Mouse (Mus musculus): Measurements from ENCODE around the gene Sprr1a.
A peak's percentile ranks its signal among the peaks of the same experiment; 100 is the strongest.
"Not testable (repeated sequence)": the region's sequence is repeated elsewhere in the genome, so short reads cannot be mapped to it uniquely, and the experiment has no call there.

Sprr1a gene

DNA sequence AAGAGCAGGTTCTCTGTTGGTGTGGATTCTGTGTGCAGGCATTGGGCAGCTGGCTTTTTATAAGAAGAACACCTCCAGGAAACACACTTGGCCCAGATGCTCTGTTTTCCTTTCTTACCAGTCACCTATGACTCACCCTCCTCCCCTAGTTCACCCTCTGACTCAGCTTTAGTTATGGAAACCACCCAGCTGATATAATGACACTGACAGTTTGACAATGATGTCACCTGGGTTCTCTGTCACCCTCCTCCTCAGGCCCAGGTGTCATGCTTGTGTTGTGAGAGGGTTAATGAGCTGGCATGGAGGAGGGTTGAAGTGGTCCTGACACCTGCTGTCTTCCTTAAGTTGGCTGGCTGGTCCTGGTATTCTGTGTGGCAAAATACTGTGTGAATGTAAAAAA lies at the start of gene Sprr1a:
TSS of gene Sprr1a (minus strand) at position 33 of the 400 bp plus-strand sequence.
- no peak for DNase-seq (ENCODE audit: low spot score)

DNA sequence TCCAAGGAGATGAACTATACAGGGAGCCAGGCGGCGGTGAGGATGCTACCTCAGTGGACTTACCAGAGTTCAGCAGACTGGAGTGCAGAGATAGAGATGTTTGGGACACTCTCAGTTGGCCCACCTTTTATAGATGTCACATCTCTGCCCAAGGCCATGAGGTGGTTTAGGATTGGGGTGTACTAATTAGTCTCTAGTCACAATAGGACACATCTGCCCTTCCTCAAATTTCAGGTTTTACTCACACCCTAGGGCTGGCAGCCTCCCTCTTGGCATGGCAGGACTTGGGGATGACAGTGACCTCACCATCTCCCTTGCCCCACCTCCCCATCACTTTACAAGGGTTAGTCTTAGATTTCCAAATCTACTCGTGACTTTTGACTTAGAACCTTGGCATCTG lies 48.7 kb upstream of the Sprr1a start, which contains the start of gene 2310046K23Rik:
TSS of gene 2310046K23Rik (minus strand) at position 101 of the 400 bp plus-strand sequence.
- DNase-seq (ENCODE audit: low spot score) = no peak

DNA sequence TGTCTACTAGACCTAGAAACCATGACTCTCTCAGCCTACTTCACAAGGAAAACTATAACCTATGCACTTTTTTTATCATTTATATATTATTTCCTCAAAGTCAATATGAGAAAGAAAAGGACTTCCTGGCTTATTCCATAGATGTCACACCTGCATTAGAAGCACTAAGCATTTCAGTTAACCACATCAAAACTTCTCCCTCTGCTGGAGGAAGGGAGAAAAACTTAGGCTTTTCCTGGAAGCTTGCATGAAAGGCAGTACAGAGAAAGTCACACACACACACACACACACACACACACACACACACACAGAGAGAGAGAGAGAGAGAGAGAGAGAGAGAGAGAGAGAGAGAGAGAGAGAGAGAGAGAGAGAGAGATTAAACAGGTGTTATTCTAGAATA lies 26.6 kb upstream of the Sprr1a start:
- DNase-seq (ENCODE audit: low spot score) = peak; percentile 6

DNA sequence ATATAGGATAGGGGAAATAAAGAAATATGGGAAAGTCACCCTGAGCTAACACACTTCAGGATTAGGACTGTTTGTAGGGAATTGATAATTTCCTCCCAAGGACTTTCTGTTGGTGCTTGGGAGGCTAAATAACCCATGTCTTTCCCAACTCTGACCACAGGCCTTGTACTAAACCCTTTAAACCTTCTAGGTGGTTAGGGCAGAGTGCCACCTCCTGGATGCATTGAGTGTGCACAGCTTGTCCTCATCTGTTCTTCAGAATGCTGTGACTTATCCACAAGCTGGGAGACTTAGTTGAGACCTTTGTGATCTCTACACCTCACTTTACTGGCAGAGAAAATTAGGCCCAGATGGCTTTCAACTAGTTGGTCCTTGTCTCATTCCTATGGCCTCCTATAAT lies 25.1 kb upstream of the Sprr1a start:
- peak; percentile 11 for DNase-seq (ENCODE audit: low spot score)

DNA sequence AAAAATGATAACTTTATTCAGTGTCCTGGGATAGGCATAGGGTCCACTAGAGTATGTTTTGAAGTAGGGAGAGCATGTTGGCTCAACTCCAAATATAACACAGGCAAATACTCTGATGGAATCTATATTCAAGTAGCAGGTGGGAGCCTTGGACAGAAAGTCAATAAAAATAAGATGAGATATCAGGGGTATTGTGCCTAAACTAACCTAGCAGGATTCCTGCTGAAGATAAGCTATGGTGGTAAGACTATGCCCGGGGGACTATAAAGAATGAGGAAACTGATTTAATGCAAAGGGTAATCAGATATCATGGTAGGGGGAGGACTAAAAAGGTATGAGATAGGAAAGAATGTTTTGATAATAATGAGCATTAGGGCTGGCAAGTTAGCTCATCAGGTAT lies 22.5 kb upstream of the Sprr1a start:
- no peak for DNase-seq (ENCODE audit: low spot score)

DNA sequence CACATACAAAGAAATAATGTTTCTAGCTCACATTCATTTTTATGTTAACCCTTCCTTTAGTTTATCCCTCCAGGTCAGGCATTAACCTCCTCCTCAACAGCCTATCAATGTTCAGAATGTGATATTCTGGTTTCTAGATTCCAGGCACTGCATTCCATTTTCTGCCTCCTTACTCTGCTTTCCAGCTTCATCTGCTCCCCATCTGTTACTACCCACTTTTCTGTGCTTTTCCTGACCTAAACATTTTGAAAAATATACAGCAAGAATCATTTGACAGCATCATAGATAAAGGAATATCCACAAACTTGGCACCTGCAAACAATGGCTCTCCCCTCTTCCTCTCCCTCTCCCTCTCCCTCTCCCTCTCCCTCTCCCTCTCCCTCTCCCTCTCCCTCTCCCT lies 17.8 kb upstream of the Sprr1a start:
- no peak for DNase-seq (ENCODE audit: low spot score)

DNA sequence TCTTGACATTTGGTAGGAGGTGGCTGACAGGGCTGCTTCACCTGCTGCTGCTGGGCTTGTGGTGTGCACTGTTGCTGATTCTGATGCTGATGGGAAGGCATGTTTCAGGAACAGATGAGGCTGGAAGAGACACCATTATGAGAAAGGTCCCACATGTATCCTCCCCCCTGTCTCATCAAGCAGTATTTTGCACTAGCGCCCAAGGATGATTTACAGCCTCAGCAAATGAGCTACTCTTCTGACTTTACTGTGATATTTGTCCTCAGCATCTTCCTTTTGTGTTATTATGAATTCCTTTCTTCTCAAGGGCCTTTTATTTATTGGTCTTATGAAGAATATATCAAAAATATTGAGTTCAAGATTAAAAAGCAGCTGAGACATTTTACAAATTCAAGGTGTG lies 14.7 kb upstream of the Sprr1a start, which contains the start of gene Sprr4:
TSS of gene Sprr4 (minus strand) at position 101 of the 400 bp plus-strand sequence.
- DNase-seq (ENCODE audit: low spot score) = no peak

DNA sequence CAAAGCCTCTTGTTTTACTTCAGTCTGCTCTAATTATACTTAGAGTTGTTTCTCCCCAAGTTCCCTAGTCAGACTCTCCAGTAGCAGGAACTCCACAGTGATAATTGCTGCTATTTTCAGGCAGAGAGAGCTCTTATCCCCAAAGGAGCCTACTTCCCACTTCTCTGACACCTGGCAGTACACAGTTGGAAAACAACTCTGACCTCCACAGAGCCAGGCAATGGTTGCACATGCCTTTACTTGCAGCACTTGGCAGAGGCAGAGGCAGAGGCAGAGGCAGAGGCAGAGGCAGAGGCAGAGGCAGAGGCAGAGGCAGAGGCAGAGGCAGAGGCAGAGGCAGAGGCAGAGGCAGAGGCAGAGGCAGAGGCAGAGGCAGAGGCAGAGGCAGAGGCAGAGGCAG lies 4.6 kb upstream of the Sprr1a start:
- not testable (repeated sequence) for DNase-seq (ENCODE audit: low spot score)

DNA sequence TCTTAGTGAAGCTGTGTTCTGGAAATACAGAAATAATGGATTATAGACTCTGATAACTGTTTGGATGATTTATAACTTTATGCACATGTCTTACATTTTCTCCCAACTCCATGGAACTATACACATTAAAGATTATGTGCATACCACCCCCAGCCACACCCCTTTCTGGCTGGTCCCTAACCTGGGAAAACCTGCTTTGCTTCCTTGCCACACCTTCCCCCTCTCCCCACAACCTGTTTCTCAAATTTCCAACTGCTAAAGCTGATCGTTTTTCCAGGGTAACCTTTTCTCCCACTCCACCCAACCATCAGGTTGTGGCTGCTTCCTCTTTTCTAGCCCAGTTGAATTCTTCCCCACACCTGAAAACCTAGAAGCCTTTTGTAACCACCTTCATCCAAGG lies 612 bp upstream of the Sprr1a start:
- DNase-seq (ENCODE audit: low spot score) = no peak

DNA sequence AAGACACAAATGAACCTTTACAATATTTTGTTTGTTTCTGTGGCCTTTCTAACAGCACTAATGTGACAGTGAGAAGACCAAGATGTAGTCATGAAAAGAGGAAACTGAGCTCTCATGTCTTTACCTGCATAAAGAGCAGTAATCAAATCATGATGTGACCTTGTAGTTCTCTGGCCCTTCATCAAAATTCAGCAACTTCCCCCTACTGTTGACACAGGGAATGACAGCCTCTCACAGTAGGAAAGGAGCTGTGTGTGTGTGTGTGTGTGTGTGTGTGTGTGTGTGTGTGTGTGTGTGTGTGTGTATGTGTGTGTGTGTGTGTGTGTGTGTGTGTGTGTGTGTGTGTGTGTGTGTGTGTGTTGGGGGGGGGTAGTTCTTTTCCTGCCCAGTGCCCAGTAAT lies 4.4 kb downstream of the Sprr1a start:
- not testable (repeated sequence) for DNase-seq (ENCODE audit: low spot score)

DNA sequence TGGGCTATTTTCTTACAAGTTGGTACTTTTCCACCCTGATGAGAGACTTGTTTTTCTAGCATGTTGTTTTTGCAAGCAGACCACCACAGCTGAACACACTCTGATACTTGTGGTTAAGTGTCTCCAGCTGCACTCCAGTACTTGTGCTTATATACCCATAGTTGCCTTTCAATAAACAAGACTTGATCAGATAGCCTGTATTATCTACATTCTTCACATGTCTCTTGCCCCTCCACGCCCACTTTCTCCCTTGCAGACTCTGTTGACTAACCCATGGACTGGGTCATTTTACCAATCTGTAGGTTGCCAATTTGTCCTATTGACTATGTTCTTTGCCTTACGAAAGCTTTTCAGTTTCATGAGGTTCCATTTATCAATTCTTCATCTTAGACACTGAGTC lies 15.6 kb downstream of the Sprr1a start:
- no peak for DNase-seq (ENCODE audit: low spot score)

DNA sequence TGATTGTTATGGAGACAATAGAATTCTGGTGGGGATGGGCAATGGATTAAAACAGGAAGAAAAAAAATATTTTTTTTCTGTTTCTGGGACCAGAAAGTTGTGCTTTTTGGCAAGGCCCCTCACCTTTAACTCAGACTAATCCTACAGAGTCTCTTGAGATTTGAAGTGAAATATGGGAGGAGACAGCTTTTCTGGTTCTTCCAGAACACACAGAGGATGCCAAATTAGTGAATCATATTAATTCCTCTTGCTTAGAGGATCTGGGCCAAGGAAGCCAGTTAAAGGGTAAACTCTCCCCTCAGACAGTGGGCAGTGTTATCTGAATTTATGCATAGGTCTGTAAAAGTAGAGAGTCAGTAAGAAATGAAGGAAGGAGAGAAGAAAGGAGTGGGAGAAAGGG lies 18.3 kb downstream of the Sprr1a start:
- no peak for DNase-seq (ENCODE audit: low spot score)

DNA sequence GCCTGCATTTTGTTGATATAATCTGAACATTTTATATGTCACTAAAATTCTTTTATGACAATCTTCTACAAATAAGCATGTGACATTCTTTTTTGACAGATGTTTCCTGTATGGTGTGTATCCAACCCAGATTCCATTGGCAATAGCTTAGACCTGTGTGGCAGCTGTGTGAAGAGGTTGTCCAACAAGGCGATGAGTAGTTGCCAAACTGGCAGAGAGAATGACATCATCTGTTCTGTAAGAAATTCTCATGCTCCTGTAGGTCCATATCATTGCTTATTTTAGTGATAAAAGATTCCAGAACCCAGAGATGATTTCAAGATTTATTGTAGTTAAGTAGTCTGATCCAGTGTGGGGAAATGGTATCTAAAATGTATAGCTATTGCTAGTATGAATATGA lies 19.1 kb downstream of the Sprr1a start:
- no peak for DNase-seq (ENCODE audit: low spot score)

DNA sequence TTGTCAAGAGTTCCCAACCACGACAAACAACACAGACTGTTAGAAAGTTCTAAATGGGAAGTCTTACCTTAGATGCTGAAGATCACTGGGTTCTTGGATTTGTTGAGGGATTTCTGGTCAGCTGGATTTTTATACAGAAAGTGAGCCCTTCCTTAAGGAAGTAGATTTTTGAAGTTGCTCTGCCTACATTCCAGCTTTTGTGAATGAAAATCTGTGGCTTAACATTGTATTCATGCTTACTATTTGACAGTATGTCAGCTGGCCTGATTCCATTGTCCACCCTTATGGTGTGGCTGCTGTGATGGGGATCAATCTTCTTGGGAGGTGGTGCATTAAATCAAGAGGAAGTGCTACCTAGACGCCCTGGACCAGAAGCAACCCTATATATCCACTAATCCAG lies 27.1 kb downstream of the Sprr1a start, which contains the start of gene Sprr3:
TSS of gene Sprr3 (minus strand) at position 101 of the 400 bp plus-strand sequence.
- DNase-seq (ENCODE audit: low spot score) = no peak

DNA sequence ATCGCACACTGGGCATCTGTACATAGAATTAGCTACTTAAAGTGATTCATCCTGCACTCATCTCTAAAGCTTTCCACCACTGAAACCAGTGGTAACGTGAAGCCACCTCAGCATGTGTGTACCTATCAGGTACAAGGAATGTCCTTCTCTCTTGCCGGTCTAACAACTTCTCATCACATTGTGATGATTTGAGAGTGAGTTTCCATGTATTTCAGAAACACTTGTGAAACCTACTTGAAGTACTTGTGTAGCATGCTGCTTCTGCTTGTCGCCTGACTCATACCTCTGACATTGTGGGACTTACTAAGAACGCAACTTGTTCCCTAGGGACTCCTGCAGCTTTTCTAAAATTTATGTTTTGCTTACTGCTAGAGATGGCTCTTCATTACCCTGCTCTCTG lies 30.5 kb downstream of the Sprr1a start:
- DNase-seq (ENCODE audit: low spot score) = no peak

DNA sequence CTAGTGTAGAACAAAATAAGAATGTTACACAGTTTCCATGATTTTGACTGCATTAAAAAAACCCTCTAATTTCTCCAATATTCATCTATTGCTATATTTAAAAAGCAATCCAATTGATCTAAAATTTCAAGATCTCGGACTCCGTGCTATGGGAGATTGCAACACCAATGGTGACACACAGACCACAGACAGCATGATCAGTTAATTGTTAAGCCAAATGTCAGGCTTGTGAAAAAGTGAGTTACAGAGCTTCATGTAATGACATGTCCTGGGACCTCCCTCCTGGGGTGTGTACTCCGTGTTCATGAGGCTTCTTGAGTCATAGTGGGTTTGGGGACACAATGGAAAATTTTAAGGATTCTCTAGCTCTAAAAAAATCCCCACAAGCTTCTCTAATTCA lies 45.5 kb downstream of the Sprr1a start:
- no peak for DNase-seq (ENCODE audit: low spot score)

DNA sequence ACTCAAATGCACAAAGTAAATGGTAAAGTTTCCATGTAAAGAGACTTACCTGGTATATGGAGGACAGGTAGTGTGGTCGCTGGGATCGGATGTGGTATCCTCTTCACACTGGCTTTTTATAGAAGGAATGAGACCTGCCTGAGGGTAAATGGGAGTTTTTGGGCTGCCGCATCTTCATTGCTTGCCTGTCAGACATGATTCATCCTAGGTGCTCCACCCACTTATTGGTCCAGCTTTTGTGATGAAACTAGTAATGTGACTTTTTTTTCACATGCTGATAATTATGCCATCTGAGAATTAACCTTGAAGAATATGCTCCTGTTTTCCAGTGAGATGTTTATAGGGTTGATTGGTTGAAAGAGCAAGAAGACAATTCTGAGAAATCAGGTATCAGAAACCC lies 47.0 kb downstream of the Sprr1a start, which contains the start of gene Sprr1b:
TSS of gene Sprr1b (minus strand) at position 101 of the 400 bp plus-strand sequence.
- no peak for DNase-seq (ENCODE audit: low spot score)
